Mouse (Mus musculus) embryonic facial prominence, embryonic 15.5 days (tissue): Measurements from ENCODE around the gene Gnb1l. TPM values are rescaled to one million over a fixed set of nuclear protein-coding genes. Genes with fewer than 3 reads are reported as not detected.

Experiments
- ATAC-seq: fragments of 200-750 bp; cut with Nextera tagmentation; 2 replicates; pipeline ENCODE4 v1.8.0; 2017; ENCODE audit warnings: low read depth, moderate TSS enrichment; ENCODE audit not compliant: insufficient number of reproducible peaks, low FRiP score, low TSS enrichment
- H3K27ac ChIP-seq: fragments of 300-500 bp; sonication (generic); replicated peaks from 2 replicates; pipeline ENCODE4 v1.5.1; 2015; ENCODE audit warnings: mild to moderate bottlenecking, inconsistent platforms
- H3K27me3 ChIP-seq: fragments of 300-500 bp; sonication (generic); 2 replicates; pipeline ENCODE4 v1.6.1; 2015; ENCODE audit warnings: inconsistent platforms
- H3K36me3 ChIP-seq: fragments of 300-500 bp; sonication (generic); 2 replicates; pipeline ENCODE4 v1.6.1; 2015; ENCODE audit warnings: mild to moderate bottlenecking, inconsistent platforms
- H3K4me1 ChIP-seq: fragments of 300-500 bp; sonication (generic); 2 replicates; pipeline ENCODE4 v1.6.1; 2015; ENCODE audit warnings: inconsistent platforms
- H3K4me2 ChIP-seq: fragments of 300-500 bp; sonication (generic); replicated peaks from 2 replicates; pipeline ENCODE4 v1.6.1; 2015; ENCODE audit warnings: mild to moderate bottlenecking, inconsistent platforms
- H3K4me3 ChIP-seq: fragments of 300-500 bp; sonication (generic); replicated peaks from 2 replicates; pipeline ENCODE4 v1.5.1; 2015; ENCODE audit warnings: mild to moderate bottlenecking, inconsistent platforms
- H3K9ac ChIP-seq: fragments of 300-500 bp; sonication (generic); 2 replicates; pipeline ENCODE4 v1.6.1; 2015; ENCODE audit warnings: inconsistent platforms
- H3K9me3 ChIP-seq: fragments of 300-500 bp; sonication (generic); replicated peaks from 2 replicates; pipeline ENCODE4 v1.6.1; 2016; ENCODE audit warnings: inconsistent platforms
- WGBS: fragments of 180-500 bp; shearing (Covaris S2); methylation state at CpG from one replicate; pipeline ENCODE4 v1.1.7; 2015; 5-methylcytosine and 5-hydroxymethylcytosine counted together
- polyA plus RNA-seq: library from polyadenylated mRNA; unstranded; fragments of >200 nt; fragmentation: Nextera tagmentation; extraction: Ambion mirVana; gene quantifications from 2 replicates; pipeline ENCODE4 v1.2.1, GENCODE M21; 2015

Gnb1l gene
- polyA plus RNA-seq, 1 experiment from 2014 or later = 18.7 TPM

DNA sequence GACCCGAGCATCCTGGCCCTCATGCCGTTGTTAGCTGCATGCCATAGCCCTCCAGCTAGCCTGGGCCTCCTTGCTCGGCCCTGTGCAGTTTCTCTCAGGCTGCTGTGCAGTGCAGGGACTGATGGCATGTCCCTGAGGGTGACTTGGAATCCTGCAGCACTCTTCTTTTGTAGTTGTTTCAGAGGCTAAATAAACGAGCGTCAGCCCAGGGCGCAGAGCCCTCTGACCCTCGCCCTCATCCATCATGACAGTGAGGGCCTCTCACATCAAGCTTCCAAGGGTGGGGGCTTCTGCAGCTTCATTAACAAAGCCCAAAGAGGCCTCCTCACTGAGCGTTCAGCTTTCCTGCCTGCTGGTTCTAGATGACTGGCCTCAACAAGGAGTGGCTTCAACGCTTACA is 53.1 kb downstream of the Gnb1l start:
- no peak overlapping the region for H3K4me2 ChIP-seq
- H3K4me1 ChIP-seq = peaks cover 32% of the 10 kb centered on the region
- WGBS = 45% methylated on average over 9 of the region's 9 CpGs
- ATAC-seq = no peak
- H3K27me3 ChIP-seq = no peaks in the 10 kb centered on the region
- no peaks in the 10 kb centered on the region for H3K9me3 ChIP-seq
- H3K36me3 ChIP-seq = no peaks in the 10 kb centered on the region
- H3K27ac ChIP-seq = no peak overlapping the region
- H3K4me3 ChIP-seq = no peak overlapping the region
- H3K9ac ChIP-seq = no peak overlapping the region

DNA sequence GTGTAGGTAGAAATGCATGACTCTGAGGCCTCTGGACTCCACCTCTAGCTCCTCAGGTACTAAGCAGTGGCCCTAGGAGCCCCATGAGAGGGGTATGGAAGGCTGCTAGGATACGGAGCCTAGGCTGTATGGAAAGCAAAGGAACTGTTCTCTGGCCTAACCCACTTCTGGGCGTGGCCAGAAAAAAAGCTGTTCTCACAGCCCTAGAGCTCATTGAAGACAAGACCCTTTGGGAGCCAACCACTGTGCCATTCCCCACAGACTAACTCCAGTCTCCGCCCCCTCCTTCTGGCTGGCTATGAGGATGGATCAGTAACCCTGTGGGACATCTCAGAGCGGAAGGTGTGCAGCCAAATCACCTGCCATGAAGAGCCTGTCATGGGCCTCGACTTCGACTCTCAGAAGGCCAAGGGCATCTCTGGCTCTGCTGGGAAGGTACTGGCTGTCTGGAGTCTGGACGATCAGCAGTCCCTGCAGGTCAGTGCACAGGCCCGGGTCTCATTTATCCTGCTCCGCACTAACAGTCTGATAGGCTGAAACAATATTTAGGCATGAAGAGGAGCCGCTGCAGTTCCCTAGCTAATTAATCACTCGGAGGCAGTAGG is 53.7 kb downstream of the Gnb1l start:
- no peak overlapping the region for H3K9ac ChIP-seq
- no peaks in the 10 kb centered on the region for H3K36me3 ChIP-seq
- no peak overlapping the region for H3K27ac ChIP-seq
- no peaks in the 10 kb centered on the region for H3K9me3 ChIP-seq
- H3K4me1 ChIP-seq = peaks cover 28% of the 10 kb centered on the region
- no peak overlapping the region for H3K4me2 ChIP-seq
- H3K4me3 ChIP-seq = no peak overlapping the region
- ATAC-seq = peak; percentile 30; the same call in 1 of the 2 replicates
- H3K27me3 ChIP-seq = no peaks in the 10 kb centered on the region
- 76% methylated on average over 11 of the region's 11 CpGs for WGBS

DNA sequence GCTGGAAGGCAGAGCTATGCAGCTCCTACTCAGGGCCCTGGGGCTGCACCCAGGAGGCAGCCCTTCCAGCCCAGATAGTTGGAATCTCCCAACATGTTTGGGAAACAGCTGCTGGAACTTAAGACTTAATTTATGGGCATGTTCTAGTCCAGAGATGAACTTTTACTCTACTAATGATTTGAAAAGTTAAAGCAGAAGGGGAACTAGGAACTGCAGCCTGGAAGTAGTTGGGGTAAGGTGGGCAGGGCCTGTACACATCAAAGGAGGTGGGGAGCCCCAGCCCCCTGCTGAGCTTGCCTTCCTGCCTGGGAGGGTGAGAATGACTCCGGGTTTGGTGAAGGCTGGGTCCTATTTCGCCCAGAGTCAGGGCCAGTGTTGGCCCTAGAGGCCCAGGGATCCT is 56.2 kb downstream of the Gnb1l start:
- no peaks in the 10 kb centered on the region for H3K27me3 ChIP-seq
- H3K4me3 ChIP-seq = no peak overlapping the region
- H3K36me3 ChIP-seq = no peaks in the 10 kb centered on the region
- no peak overlapping the region for H3K27ac ChIP-seq
- no peak for ATAC-seq
- no peak overlapping the region for H3K9ac ChIP-seq
- peaks cover 17% of the 10 kb centered on the region for H3K4me1 ChIP-seq
- H3K4me2 ChIP-seq = no peak overlapping the region
- no peaks in the 10 kb centered on the region for H3K9me3 ChIP-seq
- 24% methylated on average over 2 of the region's 2 CpGs for WGBS

DNA sequence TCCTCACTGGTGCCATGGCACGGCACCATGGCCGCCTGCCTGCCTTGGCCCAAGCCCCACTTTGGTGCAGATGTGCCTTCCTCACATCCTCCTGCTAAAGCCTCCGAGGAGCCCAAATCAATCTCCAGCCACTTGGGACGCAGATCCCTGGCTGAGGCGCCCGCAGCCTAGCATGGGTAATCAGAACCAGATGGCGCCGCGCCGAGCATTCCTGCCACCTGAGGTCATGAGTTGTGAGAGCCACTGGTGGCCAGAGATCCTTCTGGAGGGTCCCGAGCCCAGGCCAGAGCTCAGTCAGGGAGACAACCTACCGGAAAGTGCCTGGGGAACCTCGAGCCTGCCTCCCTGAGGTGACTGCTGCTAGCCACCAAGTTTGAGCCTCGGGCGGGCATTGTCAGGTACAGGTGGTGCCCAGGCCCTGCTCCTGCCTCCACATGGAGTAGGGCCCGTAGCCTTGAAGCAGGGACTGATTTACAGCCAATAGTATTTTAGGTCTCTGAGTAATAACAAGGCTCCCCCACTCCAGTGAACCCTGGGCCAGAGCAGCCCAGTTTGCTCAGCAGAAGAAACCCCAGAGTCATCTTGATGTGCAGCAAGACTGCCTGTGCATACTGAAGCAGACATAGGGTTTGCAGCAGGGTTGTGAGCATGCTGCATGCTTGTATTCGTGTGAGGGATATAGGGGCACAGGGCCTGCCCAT is 56.9 kb downstream of the Gnb1l start:
- Histone ChIP-seq H3K9ac (no peak overlapping the region; the same call in 1 of the 2 replicates), H3K9me3 (no peaks in the 10 kb centered on the region), H3K4me2 (no peak overlapping the region), H3K27me3 (no peaks in the 10 kb centered on the region), H3K36me3 (no peaks in the 10 kb centered on the region), H3K4me3 (no peak overlapping the region), H3K4me1 (peaks cover 17% of the 10 kb centered on the region), H3K27ac (0 out of 2 replicates have a peak overlapping the region, but pooled peaks have one; percentile 39)
- no peak for ATAC-seq
- 37% methylated on average over 17 of the region's 17 CpGs for WGBS

DNA sequence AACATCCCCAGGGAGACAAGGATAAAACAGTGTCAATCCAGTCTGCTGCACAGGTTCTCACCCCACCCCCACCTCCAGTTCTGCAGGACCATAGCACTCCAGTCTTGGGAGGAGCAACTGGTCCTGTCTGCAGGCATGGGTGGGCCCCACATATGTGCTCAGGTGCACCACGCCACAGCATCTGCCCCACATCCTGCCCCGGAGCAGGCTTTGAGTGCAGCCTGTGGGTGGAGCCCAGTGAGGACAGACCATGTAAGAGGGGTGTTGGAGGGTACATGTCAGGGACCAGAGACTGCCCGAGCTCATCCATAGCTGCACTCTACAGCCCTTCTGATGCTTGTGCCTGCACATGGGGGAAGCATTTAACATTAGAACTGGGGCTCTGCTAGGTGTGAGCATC is 57.9 kb downstream of the Gnb1l start:
- Histone ChIP-seq H3K4me3 (no peak overlapping the region), H3K9me3 (no peaks in the 10 kb centered on the region), H3K4me1 (peaks cover 17% of the 10 kb centered on the region), H3K27ac (no peak overlapping the region), H3K36me3 (no peaks in the 10 kb centered on the region), H3K27me3 (no peaks in the 10 kb centered on the region), H3K9ac (no peak overlapping the region), H3K4me2 (no peak overlapping the region)
- ATAC-seq = no peak
- 67% methylated on average over 3 of the region's 3 CpGs for WGBS

GRCm38 (mm10) chr16:18564472-18564871 is 66.0 kb downstream of the Gnb1l start:
- ATAC-seq = no peak
- no peak overlapping the region for H3K4me2 ChIP-seq
- H3K4me1 ChIP-seq = peaks cover 8% of the 10 kb centered on the region; the same call in 1 of the 2 replicates
- no peak overlapping the region for H3K27ac ChIP-seq
- no peaks in the 10 kb centered on the region for H3K9me3 ChIP-seq
- no peaks in the 10 kb centered on the region for H3K27me3 ChIP-seq
- H3K9ac ChIP-seq = no peak overlapping the region
- no peaks in the 10 kb centered on the region for H3K36me3 ChIP-seq
- WGBS = 59% methylated on average over 2 of the region's 2 CpGs
- H3K4me3 ChIP-seq = no peak overlapping the region

DNA sequence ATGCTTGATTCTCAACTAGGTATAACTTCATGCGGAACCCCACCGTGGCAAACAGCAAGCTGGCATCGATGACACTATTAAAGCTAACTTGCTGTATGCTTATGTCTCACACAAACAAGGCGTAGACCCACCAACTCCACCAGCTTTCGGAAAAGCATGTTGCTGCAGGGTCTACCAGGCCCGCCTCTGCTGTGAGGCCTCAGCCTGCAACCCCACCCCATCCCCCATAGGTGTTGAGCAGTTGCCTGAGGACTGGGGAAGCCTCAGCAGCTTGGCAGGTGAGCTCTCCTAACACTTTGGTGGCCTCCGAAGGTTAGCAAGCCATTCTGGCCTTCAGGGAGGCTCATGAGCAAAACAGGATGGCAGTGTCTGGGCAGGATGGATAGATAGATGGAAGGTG is 70.1 kb downstream of the Gnb1l start:
- H3K27me3 ChIP-seq = no peaks in the 10 kb centered on the region
- H3K4me3 ChIP-seq = no peak overlapping the region
- no peak overlapping the region for H3K27ac ChIP-seq
- H3K4me1 ChIP-seq = peaks cover 8% of the 10 kb centered on the region; the same call in 1 of the 2 replicates
- 58% methylated on average over 7 of the region's 7 CpGs for WGBS
- H3K36me3 ChIP-seq = no peaks in the 10 kb centered on the region
- ATAC-seq = no peak
- no peak overlapping the region for H3K4me2 ChIP-seq
- H3K9me3 ChIP-seq = no peaks in the 10 kb centered on the region
- H3K9ac ChIP-seq = no peak overlapping the region

DNA sequence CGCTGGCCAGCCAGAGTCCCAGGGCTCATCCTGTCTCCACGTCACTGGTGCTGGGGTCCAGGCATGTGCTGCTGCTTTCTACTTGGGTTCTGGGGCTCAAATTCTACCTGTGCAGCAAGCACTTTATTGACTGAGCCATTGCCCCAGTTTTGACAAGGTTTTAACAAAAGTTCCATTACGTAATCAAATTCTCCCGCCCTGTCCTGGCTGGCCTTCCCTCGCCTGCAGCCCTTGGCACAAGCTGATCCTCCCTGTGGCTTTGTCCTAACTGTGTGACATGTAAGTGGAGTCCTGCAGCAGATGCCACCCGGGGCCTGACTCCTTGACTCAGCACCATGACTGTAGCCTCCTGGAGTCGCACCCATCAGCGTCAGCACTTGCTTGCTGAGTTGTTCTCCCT is 75.7 kb downstream of the Gnb1l start:
- Histone ChIP-seq H3K27me3 (peaks cover under 1% of the 10 kb centered on the region; the same call in 1 of the 2 replicates), H3K27ac (no peak overlapping the region), H3K36me3 (no peaks in the 10 kb centered on the region), H3K9me3 (no peaks in the 10 kb centered on the region), H3K4me2 (no peak overlapping the region), H3K4me1 (peaks cover 12% of the 10 kb centered on the region), H3K9ac (no peak overlapping the region), H3K4me3 (no peak overlapping the region)
- WGBS = 66% methylated on average over 8 of the region's 8 CpGs
- ATAC-seq = no peak

- H3K4me2 ChIP-seq = no peak overlapping the region
- peaks cover 23% of the 10 kb centered on the region for H3K4me1 ChIP-seq
- H3K36me3 ChIP-seq = no peaks in the 10 kb centered on the region
- H3K4me3 ChIP-seq = no peak overlapping the region
- H3K27ac ChIP-seq = no peak overlapping the region
- no peak for ATAC-seq
- 27% methylated on average over 3 of the region's 3 CpGs for WGBS
- no peaks in the 10 kb centered on the region for H3K9me3 ChIP-seq
- H3K9ac ChIP-seq = no peak overlapping the region
- H3K27me3 ChIP-seq = peaks cover 29% of the 10 kb centered on the region
Observed at GRCm38 (mm10) chr16:18577071-18577470, 78.6 kb downstream of the Gnb1l start.

GRCm38 (mm10) chr16:18577599-18578160 is 79.2 kb downstream of the Gnb1l start:
- peak; percentile 34; the same call in 1 of the 2 replicates for ATAC-seq
- Histone ChIP-seq H3K27me3 (peaks cover 35% of the 10 kb centered on the region), H3K4me1 (peaks cover 29% of the 10 kb centered on the region), H3K9me3 (no peaks in the 10 kb centered on the region), H3K4me3 (no peak overlapping the region), H3K4me2 (no peak overlapping the region), H3K36me3 (no peaks in the 10 kb centered on the region), H3K9ac (no peak overlapping the region), H3K27ac (0 out of 2 replicates have a peak overlapping the region, but pooled peaks have one; percentile 17)
- 16% methylated on average over 5 of the region's 5 CpGs for WGBS

- ATAC-seq = no peak
Observed at GRCm38 (mm10) chr16:18580389-18580788, 81.9 kb downstream of the Gnb1l start.

More at GRCm38 (mm10) chr16:18580389-18580788, 81.9 kb downstream of the Gnb1l start:
- H3K27ac ChIP-seq = no peak overlapping the region
- no peak overlapping the region for H3K4me2 ChIP-seq
- no peaks in the 10 kb centered on the region for H3K36me3 ChIP-seq
- H3K9ac ChIP-seq = no peak overlapping the region
- 46% methylated on average over 2 of the region's 2 CpGs for WGBS
- no peak overlapping the region for H3K4me3 ChIP-seq
- peaks cover 32% of the 10 kb centered on the region for H3K4me1 ChIP-seq
- peaks cover 62% of the 10 kb centered on the region for H3K27me3 ChIP-seq
- no peaks in the 10 kb centered on the region for H3K9me3 ChIP-seq
